Mouse (Mus musculus): ENCODE data around the gene Piezo1. TPM values are rescaled to one million over a fixed set of nuclear protein-coding genes. Genes with fewer than 3 reads are reported as not detected.

Piezo1 gene
- polyA plus RNA-seq, 1 experiment from 2014 or later = 1.2 TPM

DNA sequence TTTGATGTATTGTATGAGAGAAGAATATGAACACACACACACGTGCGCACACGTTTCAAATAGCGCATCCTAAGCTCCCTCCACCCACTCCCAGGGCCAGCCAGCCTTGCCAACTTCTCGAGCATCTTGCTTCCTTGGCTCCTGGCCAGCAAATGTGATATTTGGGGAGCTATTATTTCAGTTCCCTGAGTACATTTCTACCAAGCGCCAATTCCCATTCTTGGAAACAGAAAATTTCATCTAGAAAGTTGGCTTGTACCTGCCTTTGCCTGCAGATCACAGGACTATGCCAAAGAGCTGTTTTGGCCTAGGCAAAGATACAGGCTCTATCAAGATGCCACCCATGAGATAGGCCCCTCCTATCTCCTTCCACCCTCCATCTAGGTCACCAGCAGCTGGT lies 3.7 kb upstream of the Piezo1 start:
- Histone ChIP-seq H3K4me1 (ENCODE audit: control insufficient read depth, insufficient read depth, low read length) (no peaks in the 10 kb centered on the region), H3K36me3 (ENCODE audit: control insufficient read depth, insufficient read depth, low read length) (no peaks in the 10 kb centered on the region), H3K4me3 (ENCODE audit: low read depth, low read length) (no peak overlapping the region), H3K4me2 (ENCODE audit: low read length) (no peak overlapping the region), H3K27ac (ENCODE audit: low read depth, low read length) (no peak overlapping the region), H3K9me3 (replicated peaks; ENCODE audit: control insufficient read depth, low read length) (no peaks in the 10 kb centered on the region), H3K27me3 (replicated peaks; ENCODE audit: control insufficient read depth, insufficient read depth, low read length) (peaks cover 21% of the 10 kb centered on the region), H3K9ac (ENCODE audit: low read length) (no peak overlapping the region)
- DNase-seq (ENCODE audit: low spot score) (peak; percentile 78), ATAC-seq (no peak)
- WGBS = 69% methylated on average over 6 of the region's 6 CpGs

DNA sequence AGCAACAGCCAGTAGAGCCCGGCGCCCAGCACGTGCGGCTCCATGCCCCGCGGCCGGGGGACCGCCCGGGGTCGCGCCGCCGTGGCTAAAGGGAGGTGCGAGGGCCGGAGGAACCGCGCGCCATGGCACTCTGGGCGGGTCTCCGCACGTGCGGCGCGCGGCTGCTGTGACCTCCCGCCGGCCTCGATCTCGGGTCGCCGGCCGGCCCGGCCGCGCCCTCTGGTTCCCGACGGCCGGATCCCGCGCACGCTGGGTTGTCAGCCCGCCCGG lies 199 bp downstream of the Piezo1 start:
- no peak overlapping the region for H3K27ac ChIP-seq (ENCODE audit: low read depth, low read length)
- WGBS = 0% methylated on average over 17 of the region's 43 CpGs
- H3K4me1 ChIP-seq (ENCODE audit: control insufficient read depth, insufficient read depth, low read length) = no peaks in the 10 kb centered on the region
- H3K9ac ChIP-seq (ENCODE audit: low read length) = peak overlapping the region; percentile 59
- H3K4me2 ChIP-seq (ENCODE audit: low read length) = peak overlapping the region; percentile 73
- no peak for DNase-seq (ENCODE audit: low spot score)
- peaks cover 27% of the 10 kb centered on the region for H3K27me3 ChIP-seq (replicated peaks; ENCODE audit: control insufficient read depth, insufficient read depth, low read length)
- no peaks in the 10 kb centered on the region for H3K9me3 ChIP-seq (replicated peaks; ENCODE audit: control insufficient read depth, low read length)
- ATAC-seq = no peak
- no peaks in the 10 kb centered on the region for H3K36me3 ChIP-seq (ENCODE audit: control insufficient read depth, insufficient read depth, low read length)
- H3K4me3 ChIP-seq (ENCODE audit: low read depth, low read length) = peak overlapping the region; percentile 44

DNA sequence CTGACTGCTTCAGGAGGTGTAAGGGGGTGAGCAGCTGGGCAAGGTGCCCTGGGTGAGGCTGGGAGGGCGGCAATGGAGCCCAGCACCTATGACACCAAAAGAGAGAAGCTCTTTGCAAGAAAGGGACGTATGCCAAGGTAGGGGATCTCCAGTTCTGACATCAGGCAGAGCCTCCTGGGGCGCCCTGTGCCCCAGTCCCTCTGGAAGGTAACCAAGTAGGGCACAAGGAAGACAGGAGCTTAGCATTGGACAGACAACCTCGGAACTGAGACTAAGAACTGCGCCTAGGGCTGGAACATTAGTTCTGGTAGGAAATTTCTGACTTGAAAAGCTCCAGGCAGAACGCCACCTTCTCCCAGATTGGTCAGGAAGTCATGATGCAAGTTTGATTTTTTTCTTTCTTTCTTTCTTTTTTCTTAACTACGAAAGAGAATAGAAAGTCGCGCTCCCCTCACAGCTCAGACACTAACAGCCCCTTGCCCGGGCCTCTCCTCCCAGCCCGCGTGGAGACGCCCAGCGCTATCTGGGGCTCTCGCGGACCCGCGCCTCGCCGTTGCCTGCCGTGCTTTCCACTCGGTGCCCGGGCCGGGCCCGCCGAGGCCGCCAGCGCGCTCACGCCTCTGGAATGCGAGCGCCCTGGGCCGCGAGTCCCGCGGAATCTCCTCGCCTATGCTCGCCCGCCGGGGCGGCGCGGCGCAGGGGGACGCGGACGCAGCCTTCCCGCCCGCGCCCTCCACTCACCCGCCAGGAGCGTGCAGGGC lies 715 bp downstream of the Piezo1 start:
- H3K4me1 ChIP-seq (ENCODE audit: control insufficient read depth, insufficient read depth, low read length) = no peaks in the 10 kb centered on the region
- H3K4me2 ChIP-seq (ENCODE audit: low read length) = peak overlapping the region; percentile 73
- H3K9ac ChIP-seq (ENCODE audit: low read length) = peak overlapping the region; percentile 59
- peak; percentile 58 for ATAC-seq
- H3K9me3 ChIP-seq (replicated peaks; ENCODE audit: control insufficient read depth, low read length) = no peaks in the 10 kb centered on the region
- H3K27ac ChIP-seq (ENCODE audit: low read depth, low read length) = no peak overlapping the region
- 5% methylated on average over 48 of the region's 52 CpGs for WGBS
- peak overlapping the region; percentile 44 for H3K4me3 ChIP-seq (ENCODE audit: low read depth, low read length)
- no peak for DNase-seq (ENCODE audit: low spot score)
- H3K36me3 ChIP-seq (ENCODE audit: control insufficient read depth, insufficient read depth, low read length) = no peaks in the 10 kb centered on the region
- H3K27me3 ChIP-seq (replicated peaks; ENCODE audit: control insufficient read depth, insufficient read depth, low read length) = peaks cover 27% of the 10 kb centered on the region

DNA sequence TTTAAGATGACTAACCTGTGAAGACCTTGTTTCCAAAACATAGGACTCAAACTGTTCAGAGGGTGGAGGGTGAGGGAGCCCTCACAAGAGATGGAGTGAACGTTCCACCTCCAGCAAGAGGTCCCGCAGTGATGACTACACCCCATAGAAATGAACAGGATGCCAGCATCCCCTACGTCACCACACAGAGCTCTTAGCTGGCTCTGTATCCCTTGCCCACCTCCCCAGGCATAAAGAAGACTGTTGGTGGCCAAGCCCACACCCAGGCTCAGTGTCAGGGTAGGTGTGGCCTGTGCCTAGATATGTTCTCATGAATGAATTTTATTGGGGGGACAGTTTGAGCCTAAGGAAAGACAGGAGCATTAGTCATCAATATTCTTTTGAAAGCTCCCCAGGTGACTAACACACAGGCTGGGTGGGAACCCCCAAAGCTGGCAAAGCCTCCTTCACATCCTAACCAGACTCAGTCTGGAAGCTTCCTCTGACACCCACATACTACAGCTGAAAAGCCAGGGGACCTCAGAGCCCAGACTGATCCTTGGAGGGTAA lies 2.2 kb downstream of the Piezo1 start:
- ATAC-seq (no peak), DNase-seq (ENCODE audit: low spot score) (no peak)
- WGBS = 92% methylated on average over 3 of the region's 3 CpGs
- H3K27me3 ChIP-seq (replicated peaks; ENCODE audit: control insufficient read depth, insufficient read depth, low read length) = peaks cover 27% of the 10 kb centered on the region
- H3K9ac ChIP-seq (ENCODE audit: low read length) = no peak overlapping the region
- no peak overlapping the region for H3K4me2 ChIP-seq (ENCODE audit: low read length)
- no peaks in the 10 kb centered on the region for H3K36me3 ChIP-seq (ENCODE audit: control insufficient read depth, insufficient read depth, low read length)
- no peaks in the 10 kb centered on the region for H3K9me3 ChIP-seq (replicated peaks; ENCODE audit: control insufficient read depth, low read length)
- no peak overlapping the region for H3K4me3 ChIP-seq (ENCODE audit: low read depth, low read length)
- no peaks in the 10 kb centered on the region for H3K4me1 ChIP-seq (ENCODE audit: control insufficient read depth, insufficient read depth, low read length)
- H3K27ac ChIP-seq (ENCODE audit: low read depth, low read length) = no peak overlapping the region

DNA sequence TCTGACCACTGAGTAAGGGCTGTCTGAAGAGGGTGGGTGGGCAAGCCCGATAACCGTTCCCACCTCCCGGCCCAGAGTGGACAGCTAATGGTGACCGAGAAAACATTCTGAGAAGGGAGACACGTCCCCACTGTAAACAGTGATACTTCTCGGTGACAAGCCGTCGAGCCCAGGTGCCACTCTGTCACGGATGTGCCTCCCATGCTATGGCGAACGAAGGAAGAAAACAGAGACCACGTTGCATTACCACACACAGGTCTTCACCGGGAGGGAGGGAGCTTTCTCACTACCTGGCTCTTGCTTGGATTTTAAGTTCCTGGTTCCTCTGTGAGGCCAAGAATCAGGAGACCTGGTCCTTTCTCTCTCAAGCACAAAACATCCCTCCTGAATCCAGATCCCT lies 2.8 kb downstream of the Piezo1 start:
- H3K4me2 ChIP-seq (ENCODE audit: low read length) = no peak overlapping the region
- H3K9me3 ChIP-seq (replicated peaks; ENCODE audit: control insufficient read depth, low read length) = no peaks in the 10 kb centered on the region
- no peaks in the 10 kb centered on the region for H3K36me3 ChIP-seq (ENCODE audit: control insufficient read depth, insufficient read depth, low read length)
- no peak overlapping the region for H3K27ac ChIP-seq (ENCODE audit: low read depth, low read length)
- no peak overlapping the region for H3K9ac ChIP-seq (ENCODE audit: low read length)
- no peak for DNase-seq (ENCODE audit: low spot score)
- WGBS = 85% methylated on average over 13 of the region's 13 CpGs
- no peak overlapping the region for H3K4me3 ChIP-seq (ENCODE audit: low read depth, low read length)
- H3K4me1 ChIP-seq (ENCODE audit: control insufficient read depth, insufficient read depth, low read length) = no peaks in the 10 kb centered on the region
- peaks cover 27% of the 10 kb centered on the region for H3K27me3 ChIP-seq (replicated peaks; ENCODE audit: control insufficient read depth, insufficient read depth, low read length)
- no peak for ATAC-seq

DNA sequence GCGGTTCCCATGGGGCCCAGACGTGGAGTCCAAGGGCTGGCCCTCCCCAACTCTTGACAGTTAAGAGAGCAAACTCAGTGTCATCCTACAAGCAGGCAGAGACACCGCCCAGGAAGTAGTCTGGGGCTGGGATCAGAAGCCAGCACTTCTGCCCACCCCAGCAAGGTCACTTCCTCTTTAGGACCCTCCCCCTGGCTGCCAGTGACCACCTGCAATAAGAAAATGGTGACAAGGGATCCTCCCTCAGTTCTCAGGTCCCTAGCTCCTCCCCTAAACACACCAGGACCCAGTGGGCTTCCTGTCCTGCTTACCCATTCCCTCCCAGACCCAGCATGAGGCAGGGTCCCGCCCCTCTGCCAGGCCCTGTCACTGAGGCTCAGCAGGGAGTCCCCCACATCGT lies 3.3 kb downstream of the Piezo1 start:
- no peak for DNase-seq (ENCODE audit: low spot score)
- Histone ChIP-seq H3K36me3 (ENCODE audit: control insufficient read depth, insufficient read depth, low read length) (no peaks in the 10 kb centered on the region), H3K9me3 (replicated peaks; ENCODE audit: control insufficient read depth, low read length) (no peaks in the 10 kb centered on the region), H3K4me3 (ENCODE audit: low read depth, low read length) (no peak overlapping the region), H3K27me3 (replicated peaks; ENCODE audit: control insufficient read depth, insufficient read depth, low read length) (peaks cover 27% of the 10 kb centered on the region), H3K9ac (ENCODE audit: low read length) (no peak overlapping the region), H3K4me1 (ENCODE audit: control insufficient read depth, insufficient read depth, low read length) (no peaks in the 10 kb centered on the region), H3K27ac (ENCODE audit: low read depth, low read length) (no peak overlapping the region), H3K4me2 (ENCODE audit: low read length) (no peak overlapping the region)
- no peak for ATAC-seq
- 42% methylated on average over 5 of the region's 5 CpGs for WGBS

DNA sequence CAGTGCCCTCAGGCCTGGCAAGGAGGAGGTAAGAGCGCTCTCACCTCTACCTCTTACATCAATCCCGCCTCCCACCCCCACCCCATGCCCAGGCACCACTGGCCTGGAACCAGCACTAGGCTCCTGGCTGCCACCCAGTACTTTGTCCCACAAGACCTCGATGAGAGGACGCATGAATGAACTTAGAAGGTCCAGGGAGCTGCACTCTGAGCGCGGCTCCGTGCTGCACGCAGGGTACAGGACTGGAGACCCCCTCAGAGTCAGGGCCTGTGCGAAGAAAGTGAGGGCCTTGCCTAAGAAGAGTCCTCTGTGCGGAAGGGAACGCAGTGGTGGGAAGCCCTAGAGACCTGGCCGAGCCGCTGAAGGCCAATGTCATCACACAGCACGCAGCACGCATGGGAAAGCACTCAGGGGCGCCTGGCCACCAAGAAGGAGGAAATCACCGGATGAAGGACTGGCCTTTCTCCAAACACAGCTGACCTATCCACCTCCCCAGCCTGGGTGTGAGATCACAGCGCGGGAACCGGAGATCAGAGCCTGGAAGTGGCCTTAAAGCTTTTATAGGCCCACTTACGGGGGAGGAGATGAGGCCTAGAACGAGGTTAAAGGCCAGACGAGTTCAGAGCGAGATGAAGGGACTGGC lies 4.2 kb downstream of the Piezo1 start:
- H3K27me3 ChIP-seq (replicated peaks; ENCODE audit: control insufficient read depth, insufficient read depth, low read length) = peaks cover 27% of the 10 kb centered on the region
- no peak overlapping the region for H3K4me3 ChIP-seq (ENCODE audit: low read depth, low read length)
- H3K4me2 ChIP-seq (ENCODE audit: low read length) = no peak overlapping the region
- H3K9ac ChIP-seq (ENCODE audit: low read length) = no peak overlapping the region
- no peak for ATAC-seq
- no peak for DNase-seq (ENCODE audit: low spot score)
- no peaks in the 10 kb centered on the region for H3K4me1 ChIP-seq (ENCODE audit: control insufficient read depth, insufficient read depth, low read length)
- H3K36me3 ChIP-seq (ENCODE audit: control insufficient read depth, insufficient read depth, low read length) = no peaks in the 10 kb centered on the region
- 79% methylated on average over 24 of the region's 24 CpGs for WGBS
- no peak overlapping the region for H3K27ac ChIP-seq (ENCODE audit: low read depth, low read length)
- no peaks in the 10 kb centered on the region for H3K9me3 ChIP-seq (replicated peaks; ENCODE audit: control insufficient read depth, low read length)

DNA sequence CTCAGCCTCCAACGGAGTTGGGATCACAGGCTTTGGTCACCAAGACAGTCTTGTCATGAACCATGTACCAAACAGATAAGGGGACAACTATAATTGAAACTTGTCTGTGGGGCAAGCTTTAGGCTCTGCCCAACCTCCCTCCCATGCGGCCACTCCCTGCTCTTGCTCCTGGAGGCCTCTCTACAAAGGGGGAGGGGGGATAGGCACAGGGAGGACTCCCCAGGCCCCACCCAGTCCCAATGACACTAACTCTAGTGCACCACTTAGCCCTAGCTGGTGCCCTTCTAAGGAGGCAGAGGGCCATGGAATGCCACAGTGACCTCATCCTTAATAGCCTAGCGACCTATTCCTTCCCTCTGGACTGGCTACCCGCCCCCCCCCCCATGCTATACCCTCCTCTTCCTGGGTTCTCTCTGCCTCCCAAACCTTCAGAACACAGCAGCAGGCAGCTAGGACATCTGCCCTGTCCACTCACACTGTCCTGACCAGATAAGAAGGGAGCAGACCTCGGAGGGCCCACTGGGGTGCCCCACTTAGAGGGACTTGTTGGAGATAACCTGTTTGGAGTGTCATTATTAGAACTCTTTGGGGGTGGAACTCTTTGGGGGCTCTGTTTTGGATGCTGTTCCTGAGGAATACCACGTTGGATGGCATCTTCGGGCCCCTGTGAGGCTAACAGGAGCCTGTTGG lies 4.9 kb downstream of the Piezo1 start:
- H3K4me1 ChIP-seq (ENCODE audit: control insufficient read depth, insufficient read depth, low read length) = no peaks in the 10 kb centered on the region
- H3K9me3 ChIP-seq (replicated peaks; ENCODE audit: control insufficient read depth, low read length) = no peaks in the 10 kb centered on the region
- H3K27ac ChIP-seq (ENCODE audit: low read depth, low read length) = no peak overlapping the region
- no peak overlapping the region for H3K4me3 ChIP-seq (ENCODE audit: low read depth, low read length)
- no peak overlapping the region for H3K9ac ChIP-seq (ENCODE audit: low read length)
- DNase-seq (ENCODE audit: low spot score) (no peak), ATAC-seq (no peak)
- H3K27me3 ChIP-seq (replicated peaks; ENCODE audit: control insufficient read depth, insufficient read depth, low read length) = peaks cover 19% of the 10 kb centered on the region
- no peak overlapping the region for H3K4me2 ChIP-seq (ENCODE audit: low read length)
- 87% methylated on average over 6 of the region's 7 CpGs for WGBS
- no peaks in the 10 kb centered on the region for H3K36me3 ChIP-seq (ENCODE audit: control insufficient read depth, insufficient read depth, low read length)

DNA sequence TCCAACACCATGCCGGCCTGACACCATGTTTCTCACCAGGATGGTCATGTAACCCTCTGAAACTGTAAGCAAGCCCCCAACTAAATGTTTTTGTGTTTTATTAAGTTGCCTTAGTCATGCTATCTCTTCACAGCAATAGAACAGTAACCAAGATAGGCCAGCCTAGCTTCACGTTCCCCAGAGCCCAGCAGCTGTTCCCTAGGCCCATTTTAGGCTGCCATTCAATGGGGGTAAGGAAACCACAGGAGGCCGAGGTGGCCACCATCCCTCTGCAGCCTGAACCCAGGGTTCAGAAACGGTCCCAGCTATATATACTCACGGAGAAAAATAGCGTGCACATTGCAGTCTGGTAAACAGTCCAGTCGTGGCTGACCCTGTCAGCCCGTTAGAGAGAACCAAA lies 7.0 kb downstream of the Piezo1 start:
- no peak overlapping the region for H3K4me3 ChIP-seq (ENCODE audit: low read depth, low read length)
- DNase-seq (ENCODE audit: low spot score) (no peak), ATAC-seq (no peak)
- H3K4me2 ChIP-seq (ENCODE audit: low read length) = no peak overlapping the region
- no peaks in the 10 kb centered on the region for H3K27me3 ChIP-seq (replicated peaks; ENCODE audit: control insufficient read depth, insufficient read depth, low read length)
- no peak overlapping the region for H3K9ac ChIP-seq (ENCODE audit: low read length)
- H3K36me3 ChIP-seq (ENCODE audit: control insufficient read depth, insufficient read depth, low read length) = no peaks in the 10 kb centered on the region
- 86% methylated on average over 8 of the region's 8 CpGs for WGBS
- H3K4me1 ChIP-seq (ENCODE audit: control insufficient read depth, insufficient read depth, low read length) = no peaks in the 10 kb centered on the region
- no peaks in the 10 kb centered on the region for H3K9me3 ChIP-seq (replicated peaks; ENCODE audit: control insufficient read depth, low read length)
- H3K27ac ChIP-seq (ENCODE audit: low read depth, low read length) = no peak overlapping the region
